Mouse (Mus musculus): ENCODE data around the gene Asic5. TPM values are rescaled to one million over a fixed set of nuclear protein-coding genes. Genes with fewer than 3 reads are reported as not detected.

The Asic5 gene
- polyA plus RNA-seq, 1 experiment from 2014 or later: not detected

GRCm38 (mm10) chr3:82048078-82048477 is 66.0 kb downstream of the Asic5 start:
- Histone ChIP-seq H3K9ac (replicated peaks; ENCODE audit: low read depth, low read length) (no peak overlapping the region), H3K4me3 (ENCODE audit: low read depth, low read length) (no peak overlapping the region), H3K4me2 (replicated peaks; ENCODE audit: low read depth, low read length) (no peak overlapping the region), H3K4me1 (ENCODE audit: control insufficient read depth, insufficient read depth, low read length) (peaks cover 16% of the 10 kb centered on the region), H3K9me3 (ENCODE audit: control insufficient read depth, low read depth, low read length) (no peaks in the 10 kb centered on the region), H3K27me3 (ENCODE audit: control insufficient read depth, insufficient read depth, low read length) (no peaks in the 10 kb centered on the region), H3K27ac (ENCODE audit: low read length) (peak overlapping the region; percentile 39; the same call in 1 of the 2 replicates), H3K36me3 (ENCODE audit: control insufficient read depth, insufficient read depth, low read length) (peaks cover 13% of the 10 kb centered on the region; the same call in 1 of the 2 replicates)
- ATAC-seq (ENCODE audit: insufficient number of reproducible peaks, insufficient read depth, low FRiP score, low read depth): no peak
- WGBS: 73% methylated on average over 4 of the region's 4 CpGs

GRCm38 (mm10) chr3:82048681-82049080 is 66.6 kb downstream of the Asic5 start:
- Histone ChIP-seq H3K9me3 (ENCODE audit: control insufficient read depth, low read depth, low read length) (no peaks in the 10 kb centered on the region), H3K4me2 (replicated peaks; ENCODE audit: low read depth, low read length) (no peak overlapping the region), H3K4me3 (ENCODE audit: low read depth, low read length) (no peak overlapping the region), H3K27me3 (ENCODE audit: control insufficient read depth, insufficient read depth, low read length) (no peaks in the 10 kb centered on the region), H3K4me1 (ENCODE audit: control insufficient read depth, insufficient read depth, low read length) (peaks cover 16% of the 10 kb centered on the region), H3K27ac (ENCODE audit: low read length) (peak overlapping the region; percentile 72), H3K9ac (replicated peaks; ENCODE audit: low read depth, low read length) (no peak overlapping the region), H3K36me3 (ENCODE audit: control insufficient read depth, insufficient read depth, low read length) (peaks cover 13% of the 10 kb centered on the region; the same call in 1 of the 2 replicates)
- WGBS: 38% methylated on average over 7 of the region's 7 CpGs
- no peak for ATAC-seq (ENCODE audit: insufficient number of reproducible peaks, insufficient read depth, low FRiP score, low read depth)

GRCm38 (mm10) chr3:82051468-82051867 is 69.4 kb downstream of the Asic5 start:
- no peak overlapping the region for H3K4me3 ChIP-seq (ENCODE audit: low read depth, low read length)
- peaks cover 29% of the 10 kb centered on the region for H3K4me1 ChIP-seq (ENCODE audit: control insufficient read depth, insufficient read depth, low read length)
- H3K36me3 ChIP-seq (ENCODE audit: control insufficient read depth, insufficient read depth, low read length): no peaks in the 10 kb centered on the region; the same call in none of the 2 replicates
- no peak overlapping the region for H3K4me2 ChIP-seq (replicated peaks; ENCODE audit: low read depth, low read length)
- H3K27ac ChIP-seq (ENCODE audit: low read length): peak overlapping the region; percentile 69; the same call in 1 of the 2 replicates
- H3K9ac ChIP-seq (replicated peaks; ENCODE audit: low read depth, low read length): no peak overlapping the region
- no peaks in the 10 kb centered on the region for H3K9me3 ChIP-seq (ENCODE audit: control insufficient read depth, low read depth, low read length)
- no peak for ATAC-seq (ENCODE audit: insufficient number of reproducible peaks, insufficient read depth, low FRiP score, low read depth)
- H3K27me3 ChIP-seq (ENCODE audit: control insufficient read depth, insufficient read depth, low read length): no peaks in the 10 kb centered on the region

- H3K27ac ChIP-seq (ENCODE audit: low read length): peak overlapping the region; percentile 69
- H3K9ac ChIP-seq (replicated peaks; ENCODE audit: low read depth, low read length): no peak overlapping the region
- no peaks in the 10 kb centered on the region for H3K27me3 ChIP-seq (ENCODE audit: control insufficient read depth, insufficient read depth, low read length)
- H3K4me3 ChIP-seq (ENCODE audit: low read depth, low read length): no peak overlapping the region
- H3K9me3 ChIP-seq (ENCODE audit: control insufficient read depth, low read depth, low read length): no peaks in the 10 kb centered on the region
- H3K36me3 ChIP-seq (ENCODE audit: control insufficient read depth, insufficient read depth, low read length): no peaks in the 10 kb centered on the region; the same call in none of the 2 replicates
- no peak for ATAC-seq (ENCODE audit: insufficient number of reproducible peaks, insufficient read depth, low FRiP score, low read depth)
- WGBS: 36% methylated on average over 2 of the region's 2 CpGs
- peaks cover 32% of the 10 kb centered on the region for H3K4me1 ChIP-seq (ENCODE audit: control insufficient read depth, insufficient read depth, low read length)
- H3K4me2 ChIP-seq (replicated peaks; ENCODE audit: low read depth, low read length): no peak overlapping the region
Observed at GRCm38 (mm10) chr3:82052029-82052428, 69.9 kb downstream of the Asic5 start.

GRCm38 (mm10) chr3:82054283-82054974 is 72.3 kb downstream of the Asic5 start:
- peak; percentile 54; the same call in 1 of the 2 replicates for ATAC-seq (ENCODE audit: insufficient number of reproducible peaks, insufficient read depth, low FRiP score, low read depth)
- Histone ChIP-seq H3K4me1 (ENCODE audit: control insufficient read depth, insufficient read depth, low read length) (peaks cover 35% of the 10 kb centered on the region), H3K27ac (ENCODE audit: low read length) (peak overlapping the region; percentile 78), H3K9me3 (ENCODE audit: control insufficient read depth, low read depth, low read length) (no peaks in the 10 kb centered on the region), H3K27me3 (ENCODE audit: control insufficient read depth, insufficient read depth, low read length) (no peaks in the 10 kb centered on the region), H3K9ac (replicated peaks; ENCODE audit: low read depth, low read length) (no peak overlapping the region), H3K36me3 (ENCODE audit: control insufficient read depth, insufficient read depth, low read length) (no peaks in the 10 kb centered on the region; the same call in none of the 2 replicates), H3K4me2 (replicated peaks; ENCODE audit: low read depth, low read length) (no peak overlapping the region), H3K4me3 (ENCODE audit: low read depth, low read length) (no peak overlapping the region)
- 31% methylated on average over 5 of the region's 5 CpGs for WGBS

- 10% methylated on average over 5 of the region's 5 CpGs for WGBS
- peak; percentile 87 for ATAC-seq (ENCODE audit: insufficient number of reproducible peaks, insufficient read depth, low FRiP score, low read depth)
- Histone ChIP-seq H3K36me3 (ENCODE audit: control insufficient read depth, insufficient read depth, low read length) (no peaks in the 10 kb centered on the region; the same call in 1 of the 2 replicates), H3K4me1 (ENCODE audit: control insufficient read depth, insufficient read depth, low read length) (peaks cover 40% of the 10 kb centered on the region), H3K27ac (ENCODE audit: low read length) (peak overlapping the region; percentile 66; the same call in 1 of the 2 replicates), H3K4me3 (ENCODE audit: low read depth, low read length) (no peak overlapping the region), H3K27me3 (ENCODE audit: control insufficient read depth, insufficient read depth, low read length) (no peaks in the 10 kb centered on the region), H3K9ac (replicated peaks; ENCODE audit: low read depth, low read length) (no peak overlapping the region), H3K9me3 (ENCODE audit: control insufficient read depth, low read depth, low read length) (no peaks in the 10 kb centered on the region), H3K4me2 (replicated peaks; ENCODE audit: low read depth, low read length) (no peak overlapping the region)
Observed at GRCm38 (mm10) chr3:82057201-82057600, 75.1 kb downstream of the Asic5 start.

GRCm38 (mm10) chr3:82061402-82062180 is 79.5 kb downstream of the Asic5 start:
- 15% methylated on average over 9 of the region's 9 CpGs for WGBS
- peaks cover 28% of the 10 kb centered on the region for H3K4me1 ChIP-seq (ENCODE audit: control insufficient read depth, insufficient read depth, low read length)
- H3K9me3 ChIP-seq (ENCODE audit: control insufficient read depth, low read depth, low read length): no peaks in the 10 kb centered on the region
- no peak overlapping the region for H3K4me3 ChIP-seq (ENCODE audit: low read depth, low read length)
- no peaks in the 10 kb centered on the region for H3K27me3 ChIP-seq (ENCODE audit: control insufficient read depth, insufficient read depth, low read length)
- H3K4me2 ChIP-seq (replicated peaks; ENCODE audit: low read depth, low read length): no peak overlapping the region
- H3K27ac ChIP-seq (ENCODE audit: low read length): peak overlapping the region; percentile 64
- H3K9ac ChIP-seq (replicated peaks; ENCODE audit: low read depth, low read length): no peak overlapping the region
- no peak for ATAC-seq (ENCODE audit: insufficient number of reproducible peaks, insufficient read depth, low FRiP score, low read depth)
- no peaks in the 10 kb centered on the region for H3K36me3 ChIP-seq (ENCODE audit: control insufficient read depth, insufficient read depth, low read length)

GRCm38 (mm10) chr3:82067830-82068229 is 85.7 kb downstream of the Asic5 start:
- no peak overlapping the region for H3K4me3 ChIP-seq (ENCODE audit: low read depth, low read length)
- 45% methylated on average over 5 of the region's 5 CpGs for WGBS
- H3K4me2 ChIP-seq (replicated peaks; ENCODE audit: low read depth, low read length): peak overlapping the region; percentile 3; the same call in 1 of the 2 replicates
- no peaks in the 10 kb centered on the region for H3K36me3 ChIP-seq (ENCODE audit: control insufficient read depth, insufficient read depth, low read length)
- no peaks in the 10 kb centered on the region for H3K9me3 ChIP-seq (ENCODE audit: control insufficient read depth, low read depth, low read length)
- no peak overlapping the region for H3K9ac ChIP-seq (replicated peaks; ENCODE audit: low read depth, low read length)
- ATAC-seq (ENCODE audit: insufficient number of reproducible peaks, insufficient read depth, low FRiP score, low read depth): peak; percentile 67; the same call in 1 of the 2 replicates
- no peaks in the 10 kb centered on the region for H3K27me3 ChIP-seq (ENCODE audit: control insufficient read depth, insufficient read depth, low read length)
- H3K27ac ChIP-seq (ENCODE audit: low read length): peak overlapping the region; percentile 67; the same call in 1 of the 2 replicates
- peaks cover 19% of the 10 kb centered on the region; the same call in 1 of the 2 replicates for H3K4me1 ChIP-seq (ENCODE audit: control insufficient read depth, insufficient read depth, low read length)
